Mouse (Mus musculus) liver, adult 2 months (tissue): ENCODE results near the gene Ogfod2.

Experiments used
- CTCF ChIP-seq: fragments of 200-500 bp; IDR thresholded peaks from 2 replicates; pipeline ENCODE4 v1.5.1; 2011; ENCODE audit warnings: low read depth, low read length, control low read depth
- POLR2A ChIP-seq: fragments of 200-500 bp; IDR thresholded peaks from 2 replicates; pipeline ENCODE4 v1.6.1; 2011; ENCODE audit warnings: low read length, control low read depth; ENCODE audit not compliant: insufficient read depth; ENCODE audit errors: extremely low read depth

DNA sequence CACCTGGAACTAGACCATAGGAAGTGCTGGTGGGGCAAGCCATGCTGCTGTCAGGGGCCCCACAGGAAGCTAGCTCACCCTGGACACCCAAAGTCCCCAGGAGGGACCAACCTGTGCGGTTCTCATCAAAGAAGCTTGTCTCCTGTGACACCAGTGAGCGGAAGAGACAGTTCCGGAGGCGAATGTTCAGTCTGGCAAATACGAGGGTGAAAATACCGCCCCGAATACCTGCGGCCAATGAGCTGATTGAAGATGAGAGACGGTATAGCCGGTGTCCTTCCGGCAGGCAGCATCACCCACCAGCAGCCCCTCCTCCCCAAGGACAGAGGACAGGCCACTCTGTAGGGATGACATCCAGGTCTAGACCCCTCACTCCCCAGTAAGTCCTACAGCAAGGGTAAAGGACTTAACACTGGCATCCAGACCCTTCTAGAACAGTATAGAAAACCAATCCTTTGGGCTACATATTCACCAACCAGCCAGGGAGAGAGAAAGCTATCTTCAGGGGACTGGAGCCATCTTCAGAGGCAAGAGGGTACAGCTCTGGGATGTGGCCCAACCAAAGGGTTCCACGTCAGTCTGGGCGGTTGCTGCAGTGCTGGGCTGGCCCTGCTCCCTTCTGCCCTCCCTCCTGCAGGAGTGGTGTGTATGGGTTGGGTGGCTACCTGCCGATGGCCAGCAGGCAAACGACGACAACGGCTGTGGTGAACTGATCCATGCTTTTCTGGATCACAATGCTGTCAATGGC lies 29.0 kb upstream of the Ogfod2 start:
- no peak for TF ChIP-seq CTCF
- TF ChIP-seq POLR2A = no peak
